Mouse (Mus musculus): ENCODE data around the gene Tmc8. TPM values are rescaled to one million over a fixed set of nuclear protein-coding genes. Genes with fewer than 3 reads are reported as not detected.
"Not testable (repeated sequence)": the region's sequence is repeated elsewhere in the genome, so short reads cannot be mapped to it uniquely, and the experiment has no call there.

Gene Tmc8
- polyA plus RNA-seq, 1 experiment from 2014 or later: 1.5 TPM

- H3K9me3 ChIP-seq (replicated peaks); H3K36me3 ChIP-seq; DNase-seq (ENCODE audit: low spot score); H3K27ac ChIP-seq; H3K27me3 ChIP-seq (ENCODE audit: low read depth, poor library complexity, severe bottlenecking); H3K4me3 ChIP-seq: not testable (repeated sequence)
- peaks cover 30% of the 10 kb centered on the region for H3K4me1 ChIP-seq
- WGBS: 83% methylated on average over 6 of the region's 6 CpGs
Measured at GRCm38 (mm10) chr11:117833509-117833908, 51.6 kb downstream of the Tmc8 start.

DNA sequence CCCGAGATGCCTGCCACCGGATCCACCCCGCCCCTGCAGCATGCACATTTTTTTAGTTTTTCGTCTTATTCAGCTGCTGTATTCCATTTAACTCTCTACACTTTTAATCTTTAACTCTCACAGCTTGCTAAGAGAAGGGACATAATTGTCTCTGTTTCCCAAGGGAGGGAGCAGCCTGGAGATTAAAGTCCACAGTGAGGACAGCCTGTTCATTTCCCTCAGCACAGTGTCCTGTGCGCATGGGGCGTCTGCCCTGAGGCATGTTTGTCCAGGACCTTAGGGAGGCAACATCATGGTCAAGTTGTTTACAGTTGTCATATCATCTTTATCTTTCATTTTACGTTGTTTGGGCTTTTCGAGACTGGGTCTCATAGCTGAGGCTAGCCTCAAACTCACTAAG lies 52.2 kb downstream of the Tmc8 start:
- Histone ChIP-seq H3K9me3 (replicated peaks) (no peaks in the 10 kb centered on the region), H3K36me3 (no peaks in the 10 kb centered on the region), H3K4me3 (no peak overlapping the region), H3K4me1 (peaks cover 29% of the 10 kb centered on the region), H3K27me3 (ENCODE audit: low read depth, poor library complexity, severe bottlenecking) (no peaks in the 10 kb centered on the region), H3K27ac (no peak overlapping the region)
- 94% methylated on average over 8 of the region's 8 CpGs for WGBS
- no peak for DNase-seq (ENCODE audit: low spot score)

DNA sequence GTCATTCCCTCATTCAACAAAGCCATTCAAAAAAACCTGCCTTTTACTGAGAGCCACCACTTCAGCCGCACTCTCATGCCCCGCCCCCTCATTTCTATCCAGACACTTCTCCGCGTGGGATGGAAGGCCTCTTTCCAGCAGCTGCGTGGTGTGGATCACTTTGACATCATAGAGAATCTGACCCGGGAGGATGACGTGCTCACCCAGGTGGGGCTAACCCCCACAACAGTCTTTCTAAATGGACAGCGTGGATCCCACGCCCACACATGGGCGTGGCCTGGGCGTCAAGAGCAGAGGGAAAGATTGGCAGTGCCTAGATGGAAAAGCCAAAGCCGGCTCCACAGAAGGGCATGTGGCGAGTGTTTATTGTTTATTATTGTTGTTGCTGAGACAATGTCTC lies 54.4 kb downstream of the Tmc8 start:
- H3K27me3 ChIP-seq (ENCODE audit: low read depth, poor library complexity, severe bottlenecking): no peaks in the 10 kb centered on the region
- no peak overlapping the region for H3K27ac ChIP-seq
- no peak for DNase-seq (ENCODE audit: low spot score)
- H3K36me3 ChIP-seq: no peaks in the 10 kb centered on the region
- WGBS: 30% methylated on average over 13 of the region's 13 CpGs
- H3K4me1 ChIP-seq: peaks cover 28% of the 10 kb centered on the region
- H3K9me3 ChIP-seq (replicated peaks): no peaks in the 10 kb centered on the region
- peak overlapping the region; percentile 18; the same call in 1 of the 2 replicates for H3K4me3 ChIP-seq

- Histone ChIP-seq H3K27ac (peak overlapping the region; percentile 10; the same call in 1 of the 2 replicates), H3K4me1 (peaks cover 17% of the 10 kb centered on the region), H3K4me3 (no peak overlapping the region), H3K36me3 (no peaks in the 10 kb centered on the region), H3K9me3 (replicated peaks) (no peaks in the 10 kb centered on the region), H3K27me3 (ENCODE audit: low read depth, poor library complexity, severe bottlenecking) (no peaks in the 10 kb centered on the region)
- no peak for DNase-seq (ENCODE audit: low spot score)
- WGBS: 76% methylated on average over 2 of the region's 2 CpGs
Measured at GRCm38 (mm10) chr11:117838572-117838971, 56.7 kb downstream of the Tmc8 start.

- WGBS: 82% methylated on average over 1 of the region's 1 CpGs
Measured at GRCm38 (mm10) chr11:117839021-117839420, 57.1 kb downstream of the Tmc8 start.

GRCm38 (mm10) chr11:117840910-117841309 lies 59.0 kb downstream of the Tmc8 start:
- Histone ChIP-seq H3K36me3 (no peaks in the 10 kb centered on the region), H3K27me3 (ENCODE audit: low read depth, poor library complexity, severe bottlenecking) (no peaks in the 10 kb centered on the region), H3K27ac (no peak overlapping the region), H3K4me1 (peaks cover 10% of the 10 kb centered on the region), H3K9me3 (replicated peaks) (no peaks in the 10 kb centered on the region), H3K4me3 (no peak overlapping the region)
- WGBS: 60% methylated on average over 1 of the region's 1 CpGs
- DNase-seq (ENCODE audit: low spot score): no peak

More at GRCm38 (mm10) chr11:117839021-117839420, 57.1 kb downstream of the Tmc8 start:
- DNase-seq (ENCODE audit: low spot score): no peak
- Histone ChIP-seq H3K4me1 (peaks cover 17% of the 10 kb centered on the region), H3K36me3 (no peaks in the 10 kb centered on the region), H3K27me3 (ENCODE audit: low read depth, poor library complexity, severe bottlenecking) (no peaks in the 10 kb centered on the region), H3K4me3 (no peak overlapping the region), H3K9me3 (replicated peaks) (no peaks in the 10 kb centered on the region), H3K27ac (no peak overlapping the region)

Other genes starting within 250 kb of the Tmc8 start
- 11.4 and 14.1 TPM in 2 replicates for gene Tnrc6c, start 127.8 kb upstream of the Tmc8 start, polyA plus RNA-seq (2016; fragmentation: Nextera tagmentation; extraction: Ambion mirVana)
- gene Tmc6, start 122 bp downstream of the Tmc8 start, polyA plus RNA-seq (2016; fragmentation: Nextera tagmentation; extraction: Ambion mirVana): 25.1 and 28.2 TPM in 2 replicates
- 1.6 and 2.3 TPM in 2 replicates for gene 6030468B19Rik, start 15.6 kb downstream of the Tmc8 start, polyA plus RNA-seq (2016; fragmentation: Nextera tagmentation; extraction: Ambion mirVana)
- gene Gm20708, start 27.6 kb downstream of the Tmc8 start, polyA plus RNA-seq (2016; fragmentation: Nextera tagmentation; extraction: Ambion mirVana): 0.23 and 0.58 TPM in 2 replicates
- 24.4 and 31.3 TPM in 2 replicates for gene Syngr2, start 27.6 kb downstream of the Tmc8 start, polyA plus RNA-seq (2016; fragmentation: Nextera tagmentation; extraction: Ambion mirVana)
- gene Afmid, start 43.8 kb downstream of the Tmc8 start, polyA plus RNA-seq (2016; fragmentation: Nextera tagmentation; extraction: Ambion mirVana): 2.4 and 3.3 TPM in 2 replicates
- 170 and 183 TPM in 2 replicates for gene Tk1, start 44.0 kb downstream of the Tmc8 start, polyA plus RNA-seq (2016; fragmentation: Nextera tagmentation; extraction: Ambion mirVana)
- 395 and 434 TPM in 2 replicates for gene Birc5, start 67.2 kb downstream of the Tmc8 start, polyA plus RNA-seq (2016; fragmentation: Nextera tagmentation; extraction: Ambion mirVana)
- not detected in 2 replicates for gene Tmem235, start 78.7 kb downstream of the Tmc8 start, polyA plus RNA-seq (2016; fragmentation: Nextera tagmentation; extraction: Ambion mirVana)
- gene Tha1, start 91.4 kb downstream of the Tmc8 start, polyA plus RNA-seq (2016; fragmentation: Nextera tagmentation; extraction: Ambion mirVana): 2.4 and 3.3 TPM in 2 replicates
- 11.2 and 13.2 TPM in 2 replicates for gene Socs3, start 188.0 kb downstream of the Tmc8 start, polyA plus RNA-seq (2016; fragmentation: Nextera tagmentation; extraction: Ambion mirVana)
- 47.1 and 47.4 TPM in 2 replicates for gene Pgs1, start 204.2 kb downstream of the Tmc8 start, polyA plus RNA-seq (2016; fragmentation: Nextera tagmentation; extraction: Ambion mirVana)

Measured in limb, embryonic 10.5 days (tissue).